Mouse (Mus musculus) spleen, postnatal 10 days (tissue): ENCODE data around the gene Srgap3.
"Not testable (repeated sequence)": the region's sequence is repeated elsewhere in the genome, so short reads cannot be mapped to it uniquely, and the experiment has no call there.

Experiments used
- DNase-seq, 2 experiments: peaks; one replicate each; pipeline ENCODE4 v3.0.0; 2021 to 2022; ENCODE audit warnings: low spot score in 2 of 2

The Srgap3 gene

DNA sequence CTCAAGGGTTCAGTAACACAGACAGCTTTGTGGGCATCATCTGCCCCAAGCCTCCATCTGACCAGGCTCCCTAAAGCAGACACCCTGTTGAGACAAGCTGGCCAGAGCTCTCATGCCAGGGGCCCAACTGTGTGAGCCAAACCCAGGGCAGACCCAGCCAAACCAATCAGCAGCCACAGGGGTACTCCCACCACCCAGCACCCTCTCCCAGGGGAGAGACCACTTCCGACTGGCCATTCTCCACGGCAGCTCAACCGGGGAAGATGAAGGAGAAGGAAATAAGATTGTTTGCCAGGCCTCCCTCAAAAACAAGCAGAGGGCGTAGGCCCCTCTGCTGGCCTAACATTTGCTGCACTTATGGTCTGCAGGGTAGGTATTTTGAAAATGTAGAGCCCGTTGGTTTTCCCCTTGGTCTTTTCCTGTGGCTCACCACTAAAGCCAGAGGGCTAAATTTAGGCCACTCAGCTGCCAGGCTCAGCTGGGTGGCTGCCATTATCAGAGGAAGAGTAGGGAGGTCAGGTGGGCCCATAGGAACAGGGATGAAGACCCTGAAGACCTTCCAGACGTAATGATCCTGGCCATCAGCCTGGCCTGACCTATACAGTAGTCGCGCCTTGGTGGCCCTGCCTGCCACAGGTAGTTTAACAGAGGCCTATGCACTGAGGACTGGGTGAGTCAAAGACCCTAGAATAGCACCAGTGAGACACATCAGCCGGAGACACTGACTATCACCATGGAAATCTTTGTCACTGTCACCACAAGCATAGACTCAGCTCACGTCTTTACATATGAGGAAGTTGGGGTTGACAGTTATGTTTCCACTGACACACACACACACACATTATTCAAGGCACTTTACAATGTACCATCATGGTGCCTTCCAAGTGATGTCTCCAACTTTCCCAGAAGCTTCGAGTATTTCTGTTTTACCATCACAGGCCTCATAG lies 85.4 kb downstream of the Srgap3 start:
- DNase-seq: peak in 1 of 2 experiments; percentile 12

DNA sequence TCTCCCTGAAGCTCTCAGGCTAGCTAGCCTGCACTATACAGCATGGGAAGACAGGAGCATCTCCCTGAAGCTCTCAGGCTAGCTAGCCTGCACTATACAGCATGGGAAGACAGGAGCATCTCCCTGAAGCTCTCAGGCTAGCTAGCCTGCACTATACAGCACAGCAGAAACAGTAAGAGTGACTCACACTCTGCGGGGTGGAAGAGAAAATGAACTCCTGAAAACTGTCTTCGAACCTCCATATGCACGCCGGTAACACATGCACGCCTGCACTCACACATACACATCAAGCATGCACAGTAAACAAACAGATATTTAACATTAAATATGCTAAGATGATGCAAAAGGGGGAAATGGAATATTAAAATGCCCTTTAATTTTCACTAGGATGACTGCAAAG lies 86.8 kb downstream of the Srgap3 start:
- not testable (repeated sequence) for DNase-seq

DNA sequence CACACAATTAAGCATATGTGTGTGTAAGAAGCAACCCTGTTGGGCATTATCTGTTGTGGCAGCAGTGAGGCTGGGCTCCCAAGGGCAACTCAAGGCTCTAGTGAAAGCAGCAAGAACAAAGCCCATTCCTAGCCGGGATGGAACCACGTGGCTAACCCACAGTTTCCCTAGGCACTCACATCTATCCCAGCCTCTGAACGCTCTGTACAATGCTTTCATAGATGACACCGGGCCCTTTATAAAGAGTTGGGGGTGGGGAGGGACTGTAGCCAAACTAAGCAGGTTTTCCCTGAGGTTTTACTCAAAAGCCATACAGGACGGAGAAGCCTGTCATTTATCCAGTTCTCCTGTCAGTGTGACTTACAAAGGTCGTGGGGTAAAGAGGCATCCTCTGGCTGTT lies 90.0 kb downstream of the Srgap3 start:
- no peak for DNase-seq

- no peak for DNase-seq
These were observed 91.9 kb downstream of the Srgap3 start for GRCm38 (mm10) chr6:112855183-112855582.

DNA sequence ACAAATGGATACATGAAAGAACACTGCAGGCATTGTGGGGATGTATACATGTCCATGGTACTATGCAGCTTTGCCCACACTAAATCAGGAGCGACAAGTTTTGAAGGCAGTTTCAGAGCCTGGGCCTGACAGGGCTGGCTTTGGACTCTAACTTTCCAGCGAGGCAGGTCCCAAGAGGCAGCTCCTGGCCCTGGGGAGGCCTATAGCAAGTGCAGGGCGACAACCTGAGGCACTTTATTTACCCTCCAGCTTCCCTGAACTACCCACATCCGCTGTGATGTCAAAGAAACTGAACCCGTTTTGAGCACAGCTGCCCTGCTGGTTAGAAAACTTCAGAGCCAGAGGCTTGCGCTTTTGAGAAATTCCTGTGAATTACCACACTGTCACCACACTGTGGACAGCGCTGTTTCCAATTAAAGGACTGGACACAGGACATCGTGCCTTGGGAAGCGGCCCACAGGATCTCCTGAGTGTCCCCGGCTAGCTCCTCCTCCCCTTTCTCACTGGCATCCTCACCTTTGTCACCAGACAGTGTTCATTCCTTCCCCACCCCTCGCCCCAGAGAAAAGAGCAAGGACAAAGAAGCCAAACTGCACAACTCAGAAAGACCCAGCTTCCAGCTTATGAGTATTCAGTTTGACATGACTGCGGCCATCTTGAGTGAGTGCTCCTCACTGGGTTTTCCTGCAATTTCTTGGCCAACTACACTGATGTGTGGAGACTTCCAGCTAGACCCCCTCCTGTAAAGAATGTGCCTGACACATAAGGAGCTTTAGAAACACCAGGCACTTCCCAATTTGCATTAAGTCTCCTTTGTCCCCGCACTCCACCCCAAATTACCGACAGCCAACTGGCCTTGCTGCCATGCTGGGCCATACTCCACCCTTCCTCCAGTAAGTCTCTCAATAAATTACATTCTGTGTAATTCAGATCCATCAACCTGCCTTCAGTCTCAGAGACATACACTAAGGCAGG lies 94.5 kb downstream of the Srgap3 start:
- DNase-seq: peak; percentile 8 to 48

GRCm38 (mm10) chr6:112850745-112851144 lies 96.3 kb downstream of the Srgap3 start:
- DNase-seq: no peak

DNA sequence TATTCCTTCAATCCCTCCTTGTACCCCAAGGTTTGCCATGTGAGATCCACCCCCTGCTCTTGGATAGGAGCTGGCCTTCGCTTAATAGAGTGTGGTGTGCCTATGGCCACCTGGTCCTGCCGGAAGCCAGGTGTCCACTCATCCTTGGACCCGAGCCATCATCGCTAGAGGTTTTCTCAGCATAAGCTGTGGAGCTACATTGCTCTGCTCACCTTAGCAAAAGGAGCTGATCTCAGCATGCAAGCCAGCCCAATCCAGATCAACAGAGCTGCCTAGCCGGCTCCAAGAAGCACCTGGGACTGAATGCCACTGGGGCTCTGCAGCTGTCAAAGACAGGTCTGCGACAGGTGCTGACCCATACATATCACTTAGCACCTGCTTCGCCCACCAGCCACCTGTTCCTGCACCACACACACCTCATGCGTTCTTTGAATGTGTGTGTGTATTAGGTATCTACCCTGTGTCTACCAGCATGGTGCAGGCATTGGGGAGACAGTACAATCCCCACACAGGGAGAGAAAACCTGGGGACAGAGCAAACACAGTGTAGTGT lies 98.4 kb downstream of the Srgap3 start:
- no peak for DNase-seq

- no peak for DNase-seq
These were observed 100.2 kb downstream of the Srgap3 start for GRCm38 (mm10) chr6:112846863-112847262.

GRCm38 (mm10) chr6:112842426-112842825 lies 104.6 kb downstream of the Srgap3 start:
- no peak for DNase-seq

GRCm38 (mm10) chr6:112840400-112840799 lies 106.7 kb downstream of the Srgap3 start:
- DNase-seq: no peak

DNA sequence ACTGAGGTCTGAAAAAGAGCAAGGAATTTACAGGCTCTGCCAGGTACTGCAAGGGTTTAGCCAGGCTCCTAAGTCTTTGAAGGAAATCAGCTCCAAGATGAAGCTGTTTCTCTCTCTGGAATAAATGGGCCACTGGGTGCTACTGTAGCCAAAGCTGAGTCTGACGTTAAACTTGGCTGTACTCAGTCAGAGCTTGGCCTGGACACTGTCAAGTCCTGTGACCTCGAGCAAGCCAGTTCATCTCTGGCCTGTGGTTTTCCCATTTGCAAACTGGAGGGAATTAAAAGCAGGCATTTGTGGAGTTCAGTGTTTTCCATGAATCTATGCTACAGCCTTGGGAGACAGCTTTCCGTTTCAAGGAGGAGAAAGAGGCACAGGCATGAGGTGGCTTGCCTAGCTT lies 107.7 kb downstream of the Srgap3 start:
- DNase-seq: no peak

DNA sequence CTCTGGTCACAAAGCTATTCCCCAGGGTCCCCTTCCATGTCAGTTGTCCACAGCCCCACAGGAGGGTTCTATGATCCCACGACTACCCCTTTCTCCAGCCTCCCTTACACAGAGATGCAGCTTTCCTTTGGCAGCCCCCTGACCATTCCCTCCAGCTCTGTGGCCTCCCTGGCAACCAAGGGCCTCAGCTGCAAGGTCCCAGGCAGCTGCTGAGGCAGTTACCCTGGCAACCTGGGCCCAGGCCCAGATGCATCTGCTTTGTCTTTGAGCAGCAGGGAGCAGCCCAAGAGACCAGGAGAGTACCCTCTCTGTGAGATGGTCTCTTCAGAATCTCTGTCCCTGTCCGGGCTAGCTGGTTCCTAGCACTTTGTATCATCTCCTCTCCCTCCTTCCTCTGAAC lies 108.2 kb downstream of the Srgap3 start:
- DNase-seq: no peak

- no peak for DNase-seq
These were observed 110.4 kb downstream of the Srgap3 start for GRCm38 (mm10) chr6:112836712-112837111.

- no peak for DNase-seq
These were observed 111.7 kb downstream of the Srgap3 start for GRCm38 (mm10) chr6:112835413-112835812.

DNA sequence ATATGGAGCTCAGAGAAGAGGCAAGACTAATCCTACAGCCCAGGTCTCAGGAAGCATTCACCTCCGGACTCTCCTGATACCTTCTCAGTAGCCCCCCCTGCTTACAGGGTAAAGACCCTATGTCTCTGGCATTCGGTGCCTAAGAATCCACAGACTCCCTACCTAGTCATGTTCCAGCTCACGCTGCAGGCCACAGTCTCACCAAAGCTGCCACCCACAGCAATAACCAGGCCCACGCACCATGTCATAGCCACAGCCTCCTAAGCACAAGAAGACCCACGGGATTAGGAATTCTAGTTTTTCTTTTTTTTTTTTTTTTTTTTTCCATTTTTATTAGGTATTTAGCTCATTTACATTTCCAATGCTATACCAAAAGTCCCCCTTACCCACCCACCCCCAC lies 112.6 kb downstream of the Srgap3 start:
- DNase-seq: no peak

DNA sequence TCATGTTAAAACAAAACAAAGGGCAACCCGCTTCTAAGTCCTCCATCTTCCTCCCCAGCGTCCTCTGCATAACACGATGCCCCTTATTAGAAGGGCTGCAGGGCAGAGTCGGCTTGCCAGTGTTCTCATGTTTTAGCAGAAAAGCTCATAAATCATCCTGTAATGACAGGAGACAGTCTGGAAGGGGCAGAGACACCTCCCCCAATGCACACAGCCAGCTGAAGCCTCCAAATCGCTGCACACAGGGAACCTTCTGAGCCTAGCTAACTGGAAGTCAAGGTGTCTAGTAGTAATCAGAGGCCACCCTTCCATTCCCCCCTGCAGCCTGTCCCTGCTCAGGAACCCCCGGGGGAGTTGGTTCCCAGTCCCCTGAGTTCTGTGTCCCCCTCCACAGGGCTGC lies 113.3 kb downstream of the Srgap3 start:
- DNase-seq: no peak

DNA sequence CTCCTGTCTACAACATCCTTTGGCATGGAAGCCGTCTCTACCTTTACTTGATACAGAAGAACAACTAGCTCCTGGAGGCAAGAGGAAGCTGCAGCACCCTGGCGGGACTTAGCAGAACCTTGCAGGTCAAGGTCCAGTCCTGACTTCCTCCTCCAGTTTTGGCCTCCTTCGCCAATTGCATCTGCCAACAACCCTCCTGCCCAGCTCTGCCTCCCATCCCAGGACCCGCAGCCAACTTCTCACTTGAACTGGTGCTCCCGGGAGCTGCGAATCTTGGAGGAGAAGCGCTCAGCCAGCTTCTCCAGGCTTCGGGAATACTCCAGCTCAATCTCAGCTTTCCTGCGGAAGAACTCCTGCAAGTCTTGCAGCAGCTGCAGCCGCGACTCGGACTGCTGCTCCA lies 117.9 kb downstream of the Srgap3 start:
- no peak for DNase-seq

DNA sequence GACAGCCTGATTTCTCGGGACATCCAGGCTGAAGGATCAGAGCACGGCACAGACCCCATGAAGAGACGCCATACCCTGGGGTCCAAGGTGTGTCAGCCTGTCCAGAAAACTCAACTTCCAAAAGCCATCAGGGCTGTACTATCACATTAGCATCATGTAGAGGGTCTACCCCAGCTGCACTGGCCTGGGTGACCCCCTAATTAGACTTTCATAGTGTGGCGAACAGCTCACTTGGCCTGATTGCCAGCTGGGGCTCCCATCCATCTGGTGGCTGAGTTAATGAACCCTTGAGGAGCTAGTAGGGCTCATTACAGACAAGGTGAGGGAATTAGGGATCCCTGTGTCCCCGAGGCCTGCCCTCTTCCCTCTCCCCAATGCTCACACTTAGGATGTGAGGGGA lies 118.6 kb downstream of the Srgap3 start:
- DNase-seq: no peak

- no peak for DNase-seq
These were observed 121.4 kb downstream of the Srgap3 start for GRCm38 (mm10) chr6:112825657-112826056.

DNA sequence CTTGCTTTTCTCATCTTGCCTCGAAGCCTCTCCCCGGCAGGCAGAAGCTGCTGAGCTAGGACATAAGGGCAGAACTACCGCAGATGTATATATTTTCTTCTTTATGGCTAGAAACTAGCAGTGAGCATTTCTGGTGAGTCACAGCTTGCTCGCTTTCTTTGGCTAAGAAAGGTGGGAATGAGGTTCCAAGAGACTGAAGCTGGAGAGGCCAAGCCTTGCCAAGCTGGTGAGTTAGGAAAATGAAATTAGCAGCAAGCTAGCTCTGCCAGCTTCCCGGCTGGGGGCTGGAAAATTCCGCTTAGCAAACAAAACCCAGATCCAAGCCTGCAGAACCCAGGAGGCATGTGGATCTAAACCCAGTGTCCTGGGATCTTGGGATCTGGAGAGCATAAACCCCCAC lies 124.0 kb downstream of the Srgap3 start:
- no peak for DNase-seq

DNA sequence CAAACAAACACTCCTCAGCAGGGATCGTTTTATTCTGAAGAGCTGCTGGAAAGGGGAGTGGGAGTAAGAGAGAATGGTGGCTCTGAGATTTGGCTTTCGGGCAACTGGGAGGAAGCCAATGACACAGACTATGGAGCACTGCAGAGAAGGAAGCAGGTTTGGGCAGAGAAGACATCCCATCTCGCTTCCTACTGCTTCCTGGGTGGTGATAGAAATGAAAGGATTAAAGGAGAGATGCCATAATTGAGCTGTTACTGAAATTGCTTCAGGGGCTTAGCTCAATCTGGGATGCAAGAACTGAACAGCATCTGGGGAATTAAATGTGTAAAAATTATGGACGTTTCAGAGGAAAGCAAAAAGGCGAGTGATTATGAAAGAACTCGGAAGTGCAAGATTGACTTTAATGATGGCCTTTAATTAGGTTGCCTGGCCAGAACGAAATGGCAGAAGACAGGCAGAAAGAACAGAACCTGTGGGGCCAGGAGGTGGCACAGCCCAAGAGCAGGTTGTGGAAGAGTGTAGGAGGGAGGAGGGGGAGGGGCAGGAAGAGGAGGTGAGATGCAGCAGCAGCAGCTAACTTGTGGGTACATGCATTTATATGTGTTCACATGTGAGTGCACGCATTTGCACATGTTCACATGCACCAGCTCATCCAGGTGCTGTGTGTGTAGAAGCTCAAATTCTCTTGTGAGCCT lies 126.6 kb downstream of the Srgap3 start:
- no peak for DNase-seq
